Mouse (Mus musculus): Measurements from ENCODE around the gene Med11.
"Not testable (repeated sequence)": the region's sequence is repeated elsewhere in the genome, so short reads cannot be mapped to it uniquely, and the experiment has no call there.

The Med11 gene

GRCm38 (mm10) chr11:70451797-70452498, at the start of gene Med11:
Gene Med11 (plus strand): TSS chr11:70451919.
- DNase-seq: peak; percentile 89 to 93

- no peak for DNase-seq
Observed at GRCm38 (mm10) chr11:70403598-70403997, 48.1 kb upstream of the Med11 start.

GRCm38 (mm10) chr11:70409594-70410296, 42.0 kb upstream of the Med11 start, which contains the start of gene Pelp1:
Gene Pelp1 (minus strand): TSS chr11:70410031.
- DNase-seq: peak; percentile 84 to 88

GRCm38 (mm10) chr11:70410297-70410643, 41.4 kb upstream of the Med11 start:
- DNase-seq: no peak

GRCm38 (mm10) chr11:70412591-70412990, 39.1 kb upstream of the Med11 start:
- no peak for DNase-seq

- peak in 1 of 2 experiments; percentile 63 for DNase-seq
Observed at GRCm38 (mm10) chr11:70413961-70414360, 37.8 kb upstream of the Med11 start.

- DNase-seq: no peak
Observed at GRCm38 (mm10) chr11:70418199-70418598, 33.5 kb upstream of the Med11 start.

- no peak for DNase-seq
Observed at GRCm38 (mm10) chr11:70419486-70419885, 32.2 kb upstream of the Med11 start.

- DNase-seq: not testable (repeated sequence)
Observed at GRCm38 (mm10) chr11:70426598-70426997, 25.1 kb upstream of the Med11 start.

- DNase-seq: no peak
Observed at GRCm38 (mm10) chr11:70431574-70431973, 20.1 kb upstream of the Med11 start.

- DNase-seq: peak; percentile 99 to 100
Observed at GRCm38 (mm10) chr11:70432048-70432894, 19.4 kb upstream of the Med11 start, which contains the start of gene Arrb2. Gene Arrb2 (plus strand): TSS chr11:70432635.

GRCm38 (mm10) chr11:70432895-70433568, 18.7 kb upstream of the Med11 start:
- DNase-seq: no peak

- no peak for DNase-seq
Observed at GRCm38 (mm10) chr11:70433569-70433943, 18.2 kb upstream of the Med11 start.

GRCm38 (mm10) chr11:70433951-70434350, 17.8 kb upstream of the Med11 start:
- DNase-seq: no peak

- peak; percentile 51 to 73 for DNase-seq
Observed at GRCm38 (mm10) chr11:70435476-70435875, 16.2 kb upstream of the Med11 start.

- DNase-seq: no peak
Observed at GRCm38 (mm10) chr11:70437426-70437825, 14.3 kb upstream of the Med11 start.

GRCm38 (mm10) chr11:70438728-70439374, 12.9 kb upstream of the Med11 start:
- no peak for DNase-seq

- no peak for DNase-seq
Observed at GRCm38 (mm10) chr11:70440637-70441036, 11.1 kb upstream of the Med11 start.

- no peak for DNase-seq
Observed at GRCm38 (mm10) chr11:70441882-70442281, 9.8 kb upstream of the Med11 start.

GRCm38 (mm10) chr11:70443964-70444363, 7.8 kb upstream of the Med11 start:
- DNase-seq: no peak

- DNase-seq: no peak
Observed at GRCm38 (mm10) chr11:70444667-70445066, 7.1 kb upstream of the Med11 start.

GRCm38 (mm10) chr11:70446756-70447155, 5.0 kb upstream of the Med11 start:
- DNase-seq: no peak
